Mouse (Mus musculus) midbrain, embryonic 16.5 days (tissue): Measurements from ENCODE around the gene Irak1. TPM values are rescaled to one million over a fixed set of nuclear protein-coding genes. Genes with fewer than 3 reads are reported as not detected.

ENCODE experiments used
- ATAC-seq: fragments of 200-750 bp; cut with Nextera tagmentation; 2 replicates; pipeline ENCODE4 v1.8.0; 2017; ENCODE audit warnings: moderate TSS enrichment
- H3K27ac ChIP-seq: fragments of 300-500 bp; sonication (generic); 2 replicates; pipeline ENCODE4 v1.5.1; 2014; ENCODE audit warnings: mild to moderate bottlenecking, low read length, mixed read lengths
- H3K27me3 ChIP-seq: fragments of 300-500 bp; sonication (generic); 2 replicates; pipeline ENCODE4 v1.6.1; 2014; ENCODE audit warnings: low read depth, low read length, mixed read lengths; ENCODE audit not compliant: control insufficient read depth, insufficient read depth
- H3K36me3 ChIP-seq: fragments of 300-500 bp; sonication (generic); 2 replicates; pipeline ENCODE4 v1.6.1; 2014; ENCODE audit warnings: mild to moderate bottlenecking, low read length, moderate library complexity, mixed read lengths; ENCODE audit not compliant: control insufficient read depth, insufficient read depth
- H3K4me1 ChIP-seq: fragments of 300-500 bp; sonication (generic); 2 replicates; pipeline ENCODE4 v1.6.1; 2014; ENCODE audit warnings: mild to moderate bottlenecking, low read length, mixed read lengths; ENCODE audit not compliant: control insufficient read depth, insufficient read depth
- H3K4me2 ChIP-seq: fragments of 300-500 bp; sonication (generic); 2 replicates; pipeline ENCODE4 v1.6.1; 2014; ENCODE audit warnings: mild to moderate bottlenecking, low read length, mixed read lengths
- H3K4me3 ChIP-seq: fragments of 300-500 bp; sonication (generic); 2 replicates; pipeline ENCODE4 v1.5.1; 2014; ENCODE audit warnings: low read depth, mild to moderate bottlenecking, low read length, moderate library complexity, mixed read lengths
- H3K9ac ChIP-seq: fragments of 300-500 bp; sonication (generic); 2 replicates; pipeline ENCODE4 v1.6.1; 2014; ENCODE audit warnings: low read depth, low read length, mixed read lengths
- H3K9me3 ChIP-seq: fragments of 300-500 bp; sonication (generic); replicated peaks from 2 replicates; pipeline ENCODE4 v1.6.1; 2014; ENCODE audit warnings: mild to moderate bottlenecking, low read length, mixed read lengths; ENCODE audit not compliant: control insufficient read depth, poor library complexity, severe bottlenecking
- WGBS: fragments of 180-500 bp; shearing (Covaris S2); extraction: QIAGEN DNeasy Blood & Tissue Kit; methylation state at CpG from one replicate; pipeline ENCODE4 v1.1.7; 2014; 5-methylcytosine and 5-hydroxymethylcytosine counted together
- microRNA counts: library from miRNA; unstranded; fragments of <30 nt; microRNA quantifications from one replicate; lab custom pipeline; 2016
- microRNA-seq: library from miRNA; unstranded; fragments of <30 nt; microRNA quantifications from one replicate; pipeline ENCODE4, GENCODE M21; 2017
- polyA plus RNA-seq: library from polyadenylated mRNA; unstranded; fragments of >200 nt; fragmentation: Nextera tagmentation; extraction: Ambion mirVana; gene quantifications from 2 replicates; pipeline ENCODE4 v1.2.1, GENCODE M21; 2015

Gene Irak1
- polyA plus RNA-seq, 1 experiment from 2014 or later = 38.8 TPM

DNA sequence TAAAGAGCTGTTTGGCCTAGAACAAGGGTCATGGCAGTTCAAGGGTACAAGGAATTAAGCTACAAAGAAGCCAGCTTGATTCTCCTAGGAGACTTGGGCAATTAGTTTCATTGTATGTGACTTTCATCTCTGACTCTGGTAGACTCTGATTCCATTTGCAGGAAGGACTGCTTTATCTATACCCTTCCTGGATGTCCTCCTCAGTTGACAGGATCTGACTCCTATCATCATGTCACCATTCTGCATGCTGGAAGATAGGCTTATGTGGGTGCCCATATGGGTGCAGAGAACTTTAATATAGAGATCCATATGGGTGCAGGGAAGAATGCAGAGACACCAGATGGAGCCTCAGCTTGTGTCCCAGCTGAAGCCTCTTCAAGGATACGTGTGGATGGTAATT, 54.6 kb downstream of the Irak1 start:
- H3K9me3 ChIP-seq = no peaks in the 10 kb centered on the region
- no peak overlapping the region for H3K9ac ChIP-seq
- no peak overlapping the region for H3K4me2 ChIP-seq
- peaks cover 5% of the 10 kb centered on the region for H3K4me1 ChIP-seq
- H3K4me3 ChIP-seq = no peak overlapping the region
- H3K27me3 ChIP-seq = no peaks in the 10 kb centered on the region
- 0 out of 2 replicates have a peak overlapping the region, but pooled peaks have one; percentile 63 for H3K27ac ChIP-seq
- no peaks in the 10 kb centered on the region for H3K36me3 ChIP-seq
- 83% methylated on average over 1 of the region's 1 CpGs for WGBS
- no peak for ATAC-seq

DNA sequence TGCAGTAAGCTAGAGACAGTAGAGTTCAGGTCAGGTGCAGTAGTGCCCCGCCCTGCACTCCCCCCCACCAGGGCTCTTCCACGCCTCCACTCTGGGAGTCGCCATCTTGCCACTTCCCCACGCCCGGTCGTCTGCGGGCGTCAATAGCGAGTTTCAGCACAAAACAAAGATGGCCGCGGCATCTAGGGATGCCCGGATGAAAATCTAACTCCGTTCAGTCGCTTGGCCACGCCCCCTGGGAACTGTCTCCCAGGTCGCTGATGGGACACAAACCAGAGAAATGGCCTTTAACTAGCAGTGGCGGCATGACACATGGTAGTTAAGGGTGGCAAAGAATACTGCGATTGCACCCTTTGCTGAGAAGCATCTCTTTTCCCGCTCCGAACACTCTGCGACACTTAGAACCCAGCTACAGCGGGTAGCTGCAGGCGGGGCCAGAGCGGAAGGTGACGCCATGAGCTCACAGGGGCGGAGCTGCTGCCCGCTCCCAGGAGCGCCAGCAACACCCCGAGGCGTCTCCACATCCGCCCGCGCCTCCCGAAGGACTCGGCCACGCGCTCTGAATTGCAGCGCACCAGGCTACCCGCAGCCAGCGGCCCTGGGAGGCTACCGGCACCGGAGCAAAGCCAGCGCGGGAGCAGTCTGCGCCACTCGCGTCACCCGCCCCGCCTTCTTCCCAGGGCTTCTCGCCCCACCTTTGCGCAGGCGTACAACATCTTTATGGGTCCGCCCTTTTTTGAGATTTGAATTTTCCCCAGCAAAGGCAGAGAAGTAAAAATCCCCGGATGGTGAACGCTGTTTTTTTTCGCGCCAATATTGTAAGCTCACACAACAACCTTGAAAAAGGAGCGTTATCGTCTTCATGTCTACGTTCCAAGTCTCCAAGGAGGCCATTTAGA, 56.3 kb downstream of the Irak1 start:
- Histone ChIP-seq H3K9me3 (no peaks in the 10 kb centered on the region), H3K27ac (peak overlapping the region; percentile 99), H3K27me3 (no peaks in the 10 kb centered on the region), H3K4me1 (peaks cover 23% of the 10 kb centered on the region), H3K4me2 (peak overlapping the region; percentile 52), H3K9ac (peak overlapping the region; percentile 72), H3K36me3 (no peaks in the 10 kb centered on the region), H3K4me3 (peak overlapping the region; percentile 66)
- ATAC-seq = peak; percentile 90
- 15% methylated on average over 59 of the region's 60 CpGs for WGBS

DNA sequence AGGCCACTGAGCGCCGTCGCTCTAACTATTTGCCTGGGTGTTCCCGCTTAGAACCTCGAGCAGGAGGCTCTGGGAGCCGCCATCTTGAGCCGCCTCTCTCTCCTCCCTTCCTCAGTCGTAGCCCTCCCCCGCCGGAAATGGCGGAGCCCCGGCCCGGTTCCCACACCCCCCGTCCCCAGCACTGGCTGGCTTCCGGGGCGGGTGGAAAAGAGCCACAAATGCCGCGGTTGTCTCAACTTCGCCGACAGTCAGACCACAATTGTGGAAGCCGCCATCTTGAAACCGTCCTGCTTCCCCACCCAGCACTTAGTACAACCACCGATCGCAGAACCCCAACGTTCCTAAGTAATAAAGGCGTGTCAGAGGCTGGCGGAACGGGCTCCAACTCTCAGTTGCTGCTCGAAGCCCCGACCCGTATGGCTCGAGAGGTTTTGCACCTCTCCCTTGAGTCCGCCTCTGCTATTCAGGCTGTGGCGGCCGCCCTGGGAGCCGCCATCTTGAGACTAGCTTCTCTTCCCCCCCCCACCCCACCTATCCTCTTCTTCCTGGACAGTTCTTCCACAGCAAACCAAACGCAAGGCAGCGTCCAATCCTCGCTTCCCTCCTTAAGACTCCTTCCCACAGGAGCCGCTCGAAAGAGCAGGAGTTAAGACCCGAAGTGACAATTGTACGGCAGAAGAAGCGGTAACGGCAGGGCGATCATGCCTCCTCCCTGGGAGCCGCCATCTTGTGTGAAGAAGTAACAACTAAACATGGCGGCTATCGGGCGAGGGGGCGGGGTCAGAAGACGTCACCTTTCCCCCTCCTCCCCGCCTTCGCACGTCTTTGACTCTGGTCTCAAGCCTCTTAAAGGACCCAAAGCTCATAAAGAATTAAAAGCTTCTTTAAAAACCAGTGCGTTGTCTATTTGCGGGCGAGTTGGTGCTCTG, 57.2 kb downstream of the Irak1 start, which contains the start of gene Hcfc1:
Gene Hcfc1 (minus strand): TSS at position 110 of the 929 bp plus-strand sequence.
- Histone ChIP-seq H3K4me1 (peaks cover 25% of the 10 kb centered on the region), H3K4me2 (peak within 1 kb of the TSS; percentile 81), H3K27ac (peak within 1 kb of the TSS; percentile 99), H3K36me3 (no peaks in the 10 kb centered on the region), H3K9me3 (no peaks in the 10 kb centered on the region), H3K9ac (peak within 1 kb of the TSS; percentile 72), H3K4me3 (peak within 1 kb of the TSS; percentile 66), H3K27me3 (no peaks in the 10 kb centered on the region)
- peak; percentile 83 for ATAC-seq
- WGBS = 21% methylated on average over 47 of the region's 58 CpGs

DNA sequence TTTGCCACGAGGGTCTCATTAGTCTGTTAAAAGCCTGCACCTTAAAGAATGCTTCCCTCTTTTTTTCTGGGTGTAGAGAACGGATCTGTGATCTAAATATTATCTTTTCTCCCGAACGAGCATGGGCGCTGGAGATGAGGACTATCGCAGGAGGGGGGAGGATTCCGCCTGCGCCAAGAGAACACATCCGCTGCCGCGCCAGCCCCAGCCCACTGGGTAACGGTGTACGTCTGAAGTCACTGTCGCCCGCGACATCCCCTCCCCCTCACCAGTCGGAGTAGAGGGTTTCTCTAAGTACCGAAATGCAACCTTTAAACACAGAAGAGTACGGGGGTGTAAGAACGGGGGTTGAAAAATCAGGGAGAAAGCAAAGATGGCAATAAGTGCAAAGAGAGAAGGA, 58.4 kb downstream of the Irak1 start:
- no peaks in the 10 kb centered on the region for H3K9me3 ChIP-seq
- no peaks in the 10 kb centered on the region for H3K27me3 ChIP-seq
- peak overlapping the region; percentile 66 for H3K4me3 ChIP-seq
- H3K4me2 ChIP-seq = peak overlapping the region; percentile 81
- ATAC-seq = no peak
- 31% methylated on average over 19 of the region's 20 CpGs for WGBS
- peaks cover 25% of the 10 kb centered on the region for H3K4me1 ChIP-seq
- H3K27ac ChIP-seq = peak overlapping the region; percentile 99
- no peaks in the 10 kb centered on the region for H3K36me3 ChIP-seq
- H3K9ac ChIP-seq = peak overlapping the region; percentile 72

DNA sequence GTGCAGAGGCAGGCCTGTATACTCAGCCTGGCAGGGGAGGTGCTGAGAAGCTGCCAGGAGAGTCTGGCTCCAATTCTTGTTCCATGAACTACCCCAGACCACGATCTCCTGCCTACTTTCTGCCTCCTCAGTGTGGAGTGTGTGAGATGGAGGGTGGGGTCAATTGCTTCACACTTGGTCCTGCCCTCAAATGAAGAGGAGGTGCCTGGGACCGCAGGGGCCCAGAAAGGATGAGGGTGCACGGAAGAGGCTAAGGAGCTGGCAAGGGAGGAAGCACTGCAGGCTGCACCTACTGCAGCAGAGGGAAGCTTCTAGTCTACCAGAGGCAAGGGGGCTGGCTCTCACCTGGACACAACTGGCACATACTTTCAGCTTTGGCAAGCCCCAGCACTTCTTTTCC, 59.4 kb downstream of the Irak1 start:
- Histone ChIP-seq H3K4me3 (peak overlapping the region; percentile 66), H3K9me3 (no peaks in the 10 kb centered on the region), H3K27me3 (no peaks in the 10 kb centered on the region), H3K4me2 (peak overlapping the region; percentile 81), H3K27ac (peak overlapping the region; percentile 42; the same call in 1 of the 2 replicates), H3K4me1 (peaks cover 25% of the 10 kb centered on the region), H3K36me3 (no peaks in the 10 kb centered on the region), H3K9ac (peak overlapping the region; percentile 72)
- WGBS = 53% methylated on average over 2 of the region's 3 CpGs
- ATAC-seq = no peak

MicroRNAs encoded within 50 kb of the gene (microRNA counts, 519-probe panel; counts per million panel counts)
- 1,942 counts per million, percentile 44 among the panel's probes with 10 or more counts for microRNA mmu-miR-718 (lab: Ali Mortazavi, UCI)

Small RNA genes lying within 50 kb of the gene (microRNA-seq; reads per million reads assigned to microRNA genes)
- gene Mir5132 (1.9 reads per million, percentile 5 among the genes with 10 or more reads in this experiment), gene Mir718 (not detected)

Other genes with a start within 250 kb of the Irak1 start
- gene Srpk3, start 249.5 kb downstream of the Irak1 start, polyA plus RNA-seq = 2.0 and 2.4 TPM in 2 replicates
- 232 and 252 TPM in 2 replicates for gene Idh3g, start 237.0 kb downstream of the Irak1 start, polyA plus RNA-seq
- gene Ssr4, start 236.9 kb downstream of the Irak1 start, polyA plus RNA-seq = 126 and 131 TPM in 2 replicates
- gene Pdzd4, start 198.9 kb downstream of the Irak1 start, polyA plus RNA-seq = 4.8 TPM in 2 replicates
- 0.09 and 0.34 TPM in 2 replicates for gene Avpr2, start 131.8 kb downstream of the Irak1 start, polyA plus RNA-seq
- 122 and 134 TPM in 2 replicates for gene L1cam, start 127.8 kb downstream of the Irak1 start, polyA plus RNA-seq
- gene Arhgap4, start 102.0 kb downstream of the Irak1 start, polyA plus RNA-seq = 3.0 and 3.3 TPM in 2 replicates
- 84.6 and 85.4 TPM in 2 replicates for gene Naa10, start 102.0 kb downstream of the Irak1 start, polyA plus RNA-seq
- 8.9 and 9.1 TPM in 2 replicates for gene Renbp, start 93.1 kb downstream of the Irak1 start, polyA plus RNA-seq
- 39.1 and 51.4 TPM in 2 replicates for gene Hcfc1, start 57.6 kb downstream of the Irak1 start, polyA plus RNA-seq
- not detected in 2 replicates for gene Opn1mw, start 103.5 kb upstream of the Irak1 start, polyA plus RNA-seq
- 11.7 and 14.0 TPM in 2 replicates for gene Mecp2, start 111.4 kb upstream of the Irak1 start, polyA plus RNA-seq
- not detected in 2 replicates for gene Tex28, start 143.9 kb upstream of the Irak1 start, polyA plus RNA-seq
- 0.11 TPM in 1 of 2 replicates, not detected in the other for gene Tktl1, start 153.3 kb upstream of the Irak1 start, polyA plus RNA-seq
- gene Flna, start 225.9 kb upstream of the Irak1 start, polyA plus RNA-seq = 84.6 and 88.4 TPM in 2 replicates
- 12.8 and 13.5 TPM in 2 replicates for gene Emd, start 230.8 kb upstream of the Irak1 start, polyA plus RNA-seq
- 454 and 460 TPM in 2 replicates for gene Rpl10, start 246.9 kb upstream of the Irak1 start, polyA plus RNA-seq